Comparison of ENCODE assay signal across 8 mouse cellular contexts in genomic region chr9:107586974-107587832, GRCm38 (mm10). TPM values are rescaled to one million over a fixed set of nuclear protein-coding genes. Genes with fewer than 3 reads are reported as not detected.
A peak's percentile ranks its signal among the peaks of the same experiment; 100 is the strongest.
DNase-seq lines count a peak whose midpoint lies in the region; ATAC-seq lines count a peak whose summit lies in the region.

Ifrd2 (plus strand) TSS chr9:107587642.

- peak; percentile 98 for ATAC-seq in hindbrain, embryonic 15.5 days (ENCODE audit: low FRiP score, low read depth)

- peak within 1 kb of the TSS; percentile 75 for H3K4me3 ChIP-seq in hindbrain, embryonic 15.5 days

- H3K4me2 ChIP-seq in hindbrain, embryonic 15.5 days: peak within 1 kb of the TSS; percentile 80

- DNase-seq in T-cell, adult 2 months (ENCODE audit: low spot score): peak; percentile 99
- DNase-seq in cerebellum, postnatal 36 days: peak; percentile 96
- peak; percentile 97 to 99 for DNase-seq in frontal cortex, postnatal 36 days (ENCODE audit: low spot score in 2 of 2)
- DNase-seq in left cerebral cortex, adult 11 months (ENCODE audit: low spot score): peak; percentile 98
- DNase-seq in lung, postnatal 4 days: peak; percentile 98 to 99
- peak; percentile 95 for DNase-seq in retina, postnatal 7 days (ENCODE audit: low read depth, low spot score)
- DNase-seq in urinary bladder, adult 2 months (ENCODE audit: low spot score): peak; percentile 79

- H3K27me3 ChIP-seq in hindbrain, embryonic 15.5 days: no peaks in the 10 kb centered on the region

- H3K9ac ChIP-seq in hindbrain, embryonic 15.5 days: peak within 1 kb of the TSS; percentile 45

- 14% methylated on average over 43 of the region's 46 CpGs for WGBS in hindbrain, embryonic 15.5 days

- peaks cover 14% of the 10 kb centered on the region for H3K4me1 ChIP-seq in hindbrain, embryonic 15.5 days (replicated peaks)

- H3K9me3 ChIP-seq in hindbrain, embryonic 15.5 days: no peaks in the 10 kb centered on the region

- H3K27ac ChIP-seq in hindbrain, embryonic 15.5 days (replicated peaks): no peak within 1 kb of the TSS

- peaks cover 13% of the 10 kb centered on the region for H3K36me3 ChIP-seq in hindbrain, embryonic 15.5 days

RNA-seq across cellular contexts. Expression of gene Ifrd2, which starts in this region (rescaled TPM):
- polyA plus RNA-seq in hindbrain, embryonic 15.5 days (2015; fragmentation: Nextera tagmentation; extraction: Ambion mirVana): 16.3 and 17.3 TPM in 2 replicates
- 31.3 and 36.0 TPM in 2 replicates for polyA plus RNA-seq in urinary bladder, adult 2 months (2012; rRNA removed)
